ENCODE assay signal across 16 mouse cellular contexts in the genomic region with DNA sequence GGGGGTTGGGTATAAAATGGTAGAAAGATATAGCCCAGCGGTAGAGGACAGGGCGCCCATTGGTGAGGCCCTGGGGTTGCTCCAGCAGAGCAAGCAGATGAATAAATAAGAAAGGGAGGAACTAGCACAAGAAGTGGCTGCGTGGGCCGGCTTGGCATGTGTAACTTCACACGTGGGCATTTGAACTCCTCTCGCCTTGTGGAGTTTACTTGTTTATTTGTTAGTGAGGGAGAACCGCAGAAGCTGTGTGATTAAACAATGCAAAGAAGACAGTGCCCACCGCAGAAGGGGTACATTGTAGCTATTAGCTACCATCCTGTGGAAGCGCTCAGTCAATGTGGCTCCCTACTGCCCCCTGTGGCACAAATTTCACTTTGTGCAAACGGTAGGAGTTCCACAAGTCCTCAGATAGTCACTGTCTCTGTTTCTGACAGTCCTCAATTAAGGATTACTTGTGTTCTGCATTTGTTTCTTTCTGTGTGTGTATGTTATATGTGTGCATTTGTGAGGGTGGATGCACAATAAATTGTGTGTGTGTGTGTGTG. TPM values are rescaled to one million over a fixed set of nuclear protein-coding genes. Genes with fewer than 3 reads are reported as not detected.
A peak's percentile ranks its signal among the peaks of the same experiment; 100 is the strongest.
DNase-seq lines count a peak whose midpoint lies in the region; ATAC-seq and TF ChIP-seq lines count a peak whose summit lies in the region.
"Had no signal": no experiment of that assay in that cellular context is flagged by ENCODE, and none has a peak within 500 bp of the region (broad histone marks: within the 10 kb centered on the region; RNA-seq: fewer than 3 reads in every experiment).

No protein-coding gene starts in this region.

- no peak overlapping the region for H3K9ac ChIP-seq in kidney, postnatal 0 days (ENCODE audit: low read depth, low read length)
- H3K9ac ChIP-seq in kidney, embryonic 15.5 days, result no peak overlapping the region
- no peak overlapping the region for H3K9ac ChIP-seq in ES-Bruce4 (ENCODE audit: low read depth, poor library complexity, severe bottlenecking)
- H3K9ac ChIP-seq: heart, embryonic 13.5 days; limb, embryonic 15.5 days; neural tube, embryonic 12.5 days; stomach, embryonic 15.5 days had no signal

- H3K27me3 ChIP-seq in kidney, postnatal 0 days (ENCODE audit: insufficient read depth, low read length), result no peaks in the 10 kb centered on the region
- H3K27me3 ChIP-seq in kidney, embryonic 15.5 days, result 0 out of 2 replicates have a peak, but pooled peaks cover 3% of the 10 kb centered on the region
- H3K27me3 ChIP-seq in ES-Bruce4 (ENCODE audit: control insufficient read depth, insufficient read depth, low read length, poor library complexity, severe bottlenecking), result no peaks in the 10 kb centered on the region
- H3K27me3 ChIP-seq: heart, embryonic 13.5 days; limb, embryonic 15.5 days; neural tube, embryonic 12.5 days; stomach, embryonic 15.5 days had no signal

- TF ChIP-seq EP300 in ES-Bruce4 (IDR thresholded peaks at IDR 0.05; ENCODE audit: insufficient read depth, low read depth, low read length), result no peak

- 91% methylated on average over 10 of the region's 10 CpGs for WGBS in kidney, postnatal 0 days
- WGBS in kidney, embryonic 15.5 days, result 90% methylated on average over 10 of the region's 10 CpGs

- H3K36me3 ChIP-seq in kidney, postnatal 0 days (ENCODE audit: insufficient read depth, low read length), result no peaks in the 10 kb centered on the region
- no peaks in the 10 kb centered on the region for H3K36me3 ChIP-seq in kidney, embryonic 15.5 days
- H3K36me3 ChIP-seq in ES-Bruce4 (ENCODE audit: control insufficient read depth, insufficient read depth, low read length, poor library complexity, severe bottlenecking), result no peaks in the 10 kb centered on the region
- H3K36me3 ChIP-seq: heart, embryonic 13.5 days; limb, embryonic 15.5 days; neural tube, embryonic 12.5 days; stomach, embryonic 15.5 days had no signal

- no peaks in the 10 kb centered on the region for H3K9me3 ChIP-seq in kidney, postnatal 0 days (replicated peaks; ENCODE audit: low read length)
- no peaks in the 10 kb centered on the region for H3K9me3 ChIP-seq in kidney, embryonic 15.5 days (replicated peaks)
- H3K9me3 ChIP-seq in ES-Bruce4 (replicated peaks; ENCODE audit: control insufficient read depth, insufficient read depth, low read length, poor library complexity, severe bottlenecking), result no peaks in the 10 kb centered on the region
- H3K9me3 ChIP-seq: heart, embryonic 13.5 days; limb, embryonic 15.5 days; neural tube, embryonic 12.5 days; stomach, embryonic 15.5 days had no signal

- no peak for ATAC-seq in kidney, postnatal 0 days (replicated peaks; ENCODE audit: low FRiP score, low read depth)
- ATAC-seq in kidney, embryonic 15.5 days (replicated peaks; ENCODE audit: low FRiP score), result no peak
- ATAC-seq in erythroblast, adult 5-6 weeks (replicated peaks; ENCODE audit: low FRiP score, poor library complexity, severe bottlenecking), result peak; percentile 76
- ATAC-seq in inflammation-experienced regulatory T-cells, adult 6 months, result no peak
- ATAC-seq: CD4-positive, CD25-positive, alpha-beta regulatory T cell, adult 4 months; forebrain, embryonic 16.5 days had no signal

- no peak for TF ChIP-seq POLR2A in ES-Bruce4 (IDR thresholded peaks at IDR 0.05; ENCODE audit: insufficient read depth, low read length)

- no peak overlapping the region for H3K27ac ChIP-seq in kidney, postnatal 0 days
- H3K27ac ChIP-seq in kidney, embryonic 15.5 days, result no peak overlapping the region
- no peak overlapping the region for H3K27ac ChIP-seq in ES-Bruce4 (ENCODE audit: insufficient read depth, low read length)
- H3K27ac ChIP-seq: heart, embryonic 13.5 days; limb, embryonic 15.5 days; neural tube, embryonic 12.5 days; stomach, embryonic 15.5 days had no signal

- no peaks in the 10 kb centered on the region for H3K4me1 ChIP-seq in kidney, postnatal 0 days (replicated peaks; ENCODE audit: insufficient read depth, low read length)
- no peaks in the 10 kb centered on the region for H3K4me1 ChIP-seq in kidney, embryonic 15.5 days
- peaks cover 2% of the 10 kb centered on the region for H3K4me1 ChIP-seq in ES-Bruce4 (ENCODE audit: control insufficient read depth, insufficient read depth, low read length)
- H3K4me1 ChIP-seq: heart, embryonic 13.5 days; limb, embryonic 15.5 days; neural tube, embryonic 12.5 days; stomach, embryonic 15.5 days had no signal

- no peak overlapping the region for H3K4me3 ChIP-seq in kidney, postnatal 0 days (replicated peaks; ENCODE audit: low read depth, low read length)
- no peak overlapping the region for H3K4me3 ChIP-seq in kidney, embryonic 15.5 days (replicated peaks)
- no peak overlapping the region for H3K4me3 ChIP-seq in ES-Bruce4 (ENCODE audit: low read depth, low read length)
- H3K4me3 ChIP-seq: heart, embryonic 13.5 days; limb, embryonic 15.5 days; neural tube, embryonic 12.5 days; stomach, embryonic 15.5 days had no signal

- peak; percentile 32; the same call in 1 of the 2 replicates for TF ChIP-seq CTCF in kidney, postnatal 0 days (IDR thresholded peaks at IDR 0.05; ENCODE audit: low read depth)
- TF ChIP-seq CTCF in ES-Bruce4 (IDR thresholded peaks at IDR 0.05; ENCODE audit: low read depth, low read length), result peak; percentile 52

- no peak overlapping the region for H3K4me2 ChIP-seq in kidney, postnatal 0 days (ENCODE audit: low read length)
- no peak overlapping the region for H3K4me2 ChIP-seq in kidney, embryonic 15.5 days
- H3K4me2 ChIP-seq: heart, embryonic 13.5 days; limb, embryonic 15.5 days; neural tube, embryonic 12.5 days; stomach, embryonic 15.5 days had no signal

- no peak for DNase-seq in kidney, postnatal 0 days (ENCODE audit: low spot score)
- DNase-seq in A20 (ENCODE audit: low read depth, low spot score), result peak; percentile 34
- DNase-seq in right cerebral cortex, postnatal 25 days, result no peak
- DNase-seq: cerebellum, adult 11-12 months; kidney, adult 8-10 months; midbrain, embryonic 14.5 days had no signal

RNA-seq across cellular contexts. Expression of a gene that starts 6.9 kb away (rescaled TPM):
- 174 TPM in 2 replicates for polyA plus RNA-seq in kidney, postnatal 0 days (2015; fragmentation: Nextera tagmentation; extraction: Ambion mirVana)
- polyA plus RNA-seq in kidney, embryonic 15.5 days (2015; fragmentation: Nextera tagmentation; extraction: Ambion mirVana), result 161 and 167 TPM in 2 replicates
- 149 and 150 TPM in 2 replicates for polyA plus RNA-seq in ES-Bruce4 (2011; ENCODE audit: insufficient read depth, insufficient read length, low read depth, missing spikeins)
- total RNA-seq in erythroblast, adult 5-6 weeks (2015; ENCODE audit: low replicate concordance), result 117 and 134 TPM in 2 replicates
- 33.7 and 51.7 TPM in 2 replicates for total RNA-seq in erythroblast, adult 5-6 weeks (2017; ENCODE audit: low replicate concordance)
- polyA plus RNA-seq in inflammation-experienced regulatory T-cells, adult 6 months (2017; shearing (Covaris generic)), result 100 to 1,000 TPM in 1 of 3 experiments, 10 to 100 TPM in 2; 60.4 to 128 (median 82.5) TPM
